Mouse (Mus musculus): ENCODE measurements around the gene Lrrc58. TPM values are rescaled to one million over a fixed set of nuclear protein-coding genes. Genes with fewer than 3 reads are reported as not detected.

The Lrrc58 gene
- polyA plus RNA-seq, 1 experiment from 2014 or later = 67.8 TPM

- H3K27me3 ChIP-seq (ENCODE audit: low read depth, poor library complexity, severe bottlenecking) = no peaks in the 10 kb centered on the region
- peaks cover 74% of the 10 kb centered on the region for H3K36me3 ChIP-seq
- no peak for DNase-seq (ENCODE audit: low spot score)
- H3K4me1 ChIP-seq = no peaks in the 10 kb centered on the region
- H3K27ac ChIP-seq = no peak overlapping the region
- WGBS = 97% methylated on average over 3 of the region's 3 CpGs
- H3K9me3 ChIP-seq (replicated peaks) = no peaks in the 10 kb centered on the region
- H3K4me3 ChIP-seq = no peak overlapping the region
Measured at GRCm38 (mm10) chr16:37877406-37877805, 9.2 kb downstream of the Lrrc58 start.

- Histone ChIP-seq H3K4me1 (no peaks in the 10 kb centered on the region), H3K36me3 (peaks cover 78% of the 10 kb centered on the region)
- WGBS = 90% methylated on average over 7 of the region's 7 CpGs
Measured at GRCm38 (mm10) chr16:37878951-37879505, 10.8 kb downstream of the Lrrc58 start.

GRCm38 (mm10) chr16:37879750-37880419 lies 11.7 kb downstream of the Lrrc58 start:
- Histone ChIP-seq H3K27me3 (ENCODE audit: low read depth, poor library complexity, severe bottlenecking) (no peaks in the 10 kb centered on the region), H3K4me1 (no peaks in the 10 kb centered on the region), H3K9me3 (replicated peaks) (no peaks in the 10 kb centered on the region), H3K36me3 (peaks cover 82% of the 10 kb centered on the region), H3K4me3 (no peak overlapping the region), H3K27ac (no peak overlapping the region)
- WGBS = 97% methylated on average over 4 of the region's 4 CpGs
- DNase-seq (ENCODE audit: low spot score) = no peak

More at GRCm38 (mm10) chr16:37878951-37879505, 10.8 kb downstream of the Lrrc58 start:
- H3K27ac ChIP-seq = no peak overlapping the region
- H3K9me3 ChIP-seq (replicated peaks) = no peaks in the 10 kb centered on the region
- no peaks in the 10 kb centered on the region for H3K27me3 ChIP-seq (ENCODE audit: low read depth, poor library complexity, severe bottlenecking)
- H3K4me3 ChIP-seq = no peak overlapping the region
- DNase-seq (ENCODE audit: low spot score) = no peak

- Histone ChIP-seq H3K36me3 (peaks cover 86% of the 10 kb centered on the region), H3K9me3 (replicated peaks) (no peaks in the 10 kb centered on the region), H3K4me1 (no peaks in the 10 kb centered on the region), H3K27me3 (ENCODE audit: low read depth, poor library complexity, severe bottlenecking) (no peaks in the 10 kb centered on the region), H3K27ac (no peak overlapping the region), H3K4me3 (no peak overlapping the region)
- DNase-seq (ENCODE audit: low spot score) = no peak
- WGBS = 91% methylated on average over 2 of the region's 2 CpGs
Measured at GRCm38 (mm10) chr16:37881168-37881567, 13.0 kb downstream of the Lrrc58 start.

- H3K27ac ChIP-seq = no peak overlapping the region
- no peak overlapping the region for H3K4me3 ChIP-seq
- no peaks in the 10 kb centered on the region for H3K9me3 ChIP-seq (replicated peaks)
- H3K4me1 ChIP-seq = peaks cover 23% of the 10 kb centered on the region
- 91% methylated on average over 3 of the region's 3 CpGs for WGBS
- no peaks in the 10 kb centered on the region for H3K27me3 ChIP-seq (ENCODE audit: low read depth, poor library complexity, severe bottlenecking)
- peaks cover 12% of the 10 kb centered on the region for H3K36me3 ChIP-seq
- peak; percentile 25 for DNase-seq (ENCODE audit: low spot score)
Measured at GRCm38 (mm10) chr16:37888986-37889385, 20.8 kb downstream of the Lrrc58 start.

GRCm38 (mm10) chr16:37892667-37893066 lies 24.5 kb downstream of the Lrrc58 start:
- Histone ChIP-seq H3K4me3 (no peak overlapping the region), H3K4me1 (peaks cover 30% of the 10 kb centered on the region), H3K36me3 (no peaks in the 10 kb centered on the region), H3K9me3 (replicated peaks) (no peaks in the 10 kb centered on the region), H3K27me3 (ENCODE audit: low read depth, poor library complexity, severe bottlenecking) (no peaks in the 10 kb centered on the region), H3K27ac (peak overlapping the region; percentile 42; the same call in 1 of the 2 replicates)
- DNase-seq (ENCODE audit: low spot score) = peak; percentile 29
- 35% methylated on average over 2 of the region's 2 CpGs for WGBS

GRCm38 (mm10) chr16:37893381-37893780 lies 25.2 kb downstream of the Lrrc58 start:
- Histone ChIP-seq H3K9me3 (replicated peaks) (no peaks in the 10 kb centered on the region), H3K27ac (peak overlapping the region; percentile 42), H3K27me3 (ENCODE audit: low read depth, poor library complexity, severe bottlenecking) (no peaks in the 10 kb centered on the region), H3K4me1 (peaks cover 36% of the 10 kb centered on the region), H3K4me3 (no peak overlapping the region), H3K36me3 (no peaks in the 10 kb centered on the region)
- WGBS = 64% methylated on average over 6 of the region's 6 CpGs
- peak; percentile 33 for DNase-seq (ENCODE audit: low spot score)

GRCm38 (mm10) chr16:37893942-37894341 lies 25.8 kb downstream of the Lrrc58 start:
- no peaks in the 10 kb centered on the region for H3K9me3 ChIP-seq (replicated peaks)
- H3K27me3 ChIP-seq (ENCODE audit: low read depth, poor library complexity, severe bottlenecking) = no peaks in the 10 kb centered on the region
- peaks cover 41% of the 10 kb centered on the region for H3K4me1 ChIP-seq
- no peak overlapping the region for H3K4me3 ChIP-seq
- peak; percentile 26 for DNase-seq (ENCODE audit: low spot score)
- 0 out of 2 replicates have a peak overlapping the region, but pooled peaks have one; percentile 42 for H3K27ac ChIP-seq
- no peaks in the 10 kb centered on the region for H3K36me3 ChIP-seq
- 88% methylated on average over 2 of the region's 2 CpGs for WGBS

GRCm38 (mm10) chr16:37898790-37899189 lies 30.6 kb downstream of the Lrrc58 start:
- WGBS = 83% methylated on average over 5 of the region's 5 CpGs
- H3K36me3 ChIP-seq = no peaks in the 10 kb centered on the region
- H3K27me3 ChIP-seq (ENCODE audit: low read depth, poor library complexity, severe bottlenecking) = no peaks in the 10 kb centered on the region
- peaks cover 42% of the 10 kb centered on the region for H3K4me1 ChIP-seq
- H3K27ac ChIP-seq = peak overlapping the region; percentile 14; the same call in 1 of the 2 replicates
- no peaks in the 10 kb centered on the region for H3K9me3 ChIP-seq (replicated peaks)
- no peak overlapping the region for H3K4me3 ChIP-seq
- DNase-seq (ENCODE audit: low spot score) = no peak

- Histone ChIP-seq H3K27ac (peak overlapping the region; percentile 14), H3K4me3 (no peak overlapping the region), H3K4me1 (peaks cover 39% of the 10 kb centered on the region), H3K27me3 (ENCODE audit: low read depth, poor library complexity, severe bottlenecking) (no peaks in the 10 kb centered on the region), H3K36me3 (no peaks in the 10 kb centered on the region), H3K9me3 (replicated peaks) (no peaks in the 10 kb centered on the region)
- peak; percentile 40 for DNase-seq (ENCODE audit: low spot score)
- 23% methylated on average over 2 of the region's 2 CpGs for WGBS
Measured at GRCm38 (mm10) chr16:37899357-37899756, 31.2 kb downstream of the Lrrc58 start.

GRCm38 (mm10) chr16:37901318-37901717 lies 33.1 kb downstream of the Lrrc58 start:
- H3K27ac ChIP-seq = no peak overlapping the region
- H3K9me3 ChIP-seq (replicated peaks) = no peaks in the 10 kb centered on the region
- no peak overlapping the region for H3K4me3 ChIP-seq
- no peaks in the 10 kb centered on the region for H3K27me3 ChIP-seq (ENCODE audit: low read depth, poor library complexity, severe bottlenecking)
- H3K4me1 ChIP-seq = peaks cover 39% of the 10 kb centered on the region
- DNase-seq (ENCODE audit: low spot score) = no peak
- H3K36me3 ChIP-seq = no peaks in the 10 kb centered on the region
- WGBS = 35% methylated on average over 11 of the region's 11 CpGs

- 0 out of 2 replicates have a peak, but pooled peaks cover 3% of the 10 kb centered on the region for H3K27me3 ChIP-seq (ENCODE audit: low read depth, poor library complexity, severe bottlenecking)
- no peak overlapping the region for H3K27ac ChIP-seq
- DNase-seq (ENCODE audit: low spot score) = no peak
- peaks cover 7% of the 10 kb centered on the region for H3K4me1 ChIP-seq
- H3K9me3 ChIP-seq (replicated peaks) = no peaks in the 10 kb centered on the region
- no peak overlapping the region for H3K4me3 ChIP-seq
- no peaks in the 10 kb centered on the region for H3K36me3 ChIP-seq
- WGBS = 96% methylated on average over 3 of the region's 3 CpGs
Measured at GRCm38 (mm10) chr16:37906456-37906855, 38.3 kb downstream of the Lrrc58 start.

- 95% methylated on average over 1 of the region's 1 CpGs for WGBS
- peaks cover 24% of the 10 kb centered on the region for H3K27me3 ChIP-seq (ENCODE audit: low read depth, poor library complexity, severe bottlenecking)
- H3K4me3 ChIP-seq = no peak overlapping the region
Measured at GRCm38 (mm10) chr16:37911086-37911485, 42.9 kb downstream of the Lrrc58 start.

More at GRCm38 (mm10) chr16:37911086-37911485, 42.9 kb downstream of the Lrrc58 start:
- no peaks in the 10 kb centered on the region for H3K9me3 ChIP-seq (replicated peaks)
- DNase-seq (ENCODE audit: low spot score) = no peak
- no peaks in the 10 kb centered on the region for H3K36me3 ChIP-seq
- H3K4me1 ChIP-seq = peaks cover 17% of the 10 kb centered on the region
- H3K27ac ChIP-seq = no peak overlapping the region
